Mouse (Mus musculus): ENCODE results near the gene Il11ra1. TPM values are rescaled to one million over a fixed set of nuclear protein-coding genes. Genes with fewer than 3 reads are reported as not detected.
"Not testable (repeated sequence)": the region's sequence is repeated elsewhere in the genome, so short reads cannot be mapped to it uniquely, and the experiment has no call there.

Gene Il11ra1
- polyA plus RNA-seq, 1 experiment = 36.8 TPM

DNA sequence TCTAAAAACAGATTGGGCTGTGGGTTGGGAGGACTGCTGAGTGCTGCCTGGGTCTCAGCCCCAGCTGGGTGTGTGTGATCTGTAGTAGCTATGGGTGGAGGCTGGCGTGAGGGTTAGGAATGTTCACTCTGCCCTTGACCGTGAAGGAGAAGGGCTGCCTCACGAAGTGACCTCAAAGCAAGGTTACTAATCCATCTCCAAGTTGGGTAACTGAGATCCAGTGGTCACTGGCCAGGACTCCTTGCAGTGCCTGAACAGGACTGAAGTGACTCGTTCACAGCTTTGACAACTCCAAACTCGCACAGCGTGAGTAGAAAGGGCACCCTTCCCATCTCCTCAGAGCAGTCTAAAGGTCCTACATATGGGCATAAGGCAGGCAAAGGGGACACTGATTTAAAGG is 20.9 kb upstream of the Il11ra1 start:
- TF ChIP-seq POLR2A (IDR thresholded peaks at IDR 0.05; ENCODE audit: borderline replicate concordance, low read depth, low read length) (no peak), CTCF (IDR thresholded peaks at IDR 0.05; ENCODE audit: low read depth, low read length) (no peak)
- Histone ChIP-seq H3K4me1 (ENCODE audit: control insufficient read depth, insufficient read depth, low read length) (no peaks in the 10 kb centered on the region), H3K27ac (ENCODE audit: insufficient read depth, low read depth, low read length) (no peak overlapping the region), H3K4me3 (ENCODE audit: insufficient read depth, low read length) (no peak overlapping the region)

GRCm38 (mm10) chr4:41679291-41679690 is 20.5 kb upstream of the Il11ra1 start:
- Histone ChIP-seq H3K27ac (ENCODE audit: insufficient read depth, low read depth, low read length) (no peak overlapping the region), H3K4me1 (ENCODE audit: control insufficient read depth, insufficient read depth, low read length) (no peaks in the 10 kb centered on the region), H3K4me3 (ENCODE audit: insufficient read depth, low read length) (no peak overlapping the region)
- TF ChIP-seq POLR2A (IDR thresholded peaks at IDR 0.05; ENCODE audit: borderline replicate concordance, low read depth, low read length) (no peak), CTCF (IDR thresholded peaks at IDR 0.05; ENCODE audit: low read depth, low read length) (no peak)

- Histone ChIP-seq H3K4me1 (ENCODE audit: control insufficient read depth, insufficient read depth, low read length) (no peaks in the 10 kb centered on the region), H3K4me3 (ENCODE audit: insufficient read depth, low read length) (no peak overlapping the region), H3K27ac (ENCODE audit: insufficient read depth, low read depth, low read length) (no peak overlapping the region)
- TF ChIP-seq POLR2A (IDR thresholded peaks at IDR 0.05; ENCODE audit: borderline replicate concordance, low read depth, low read length) (no peak), CTCF (IDR thresholded peaks at IDR 0.05; ENCODE audit: low read depth, low read length) (no peak)
Measured at GRCm38 (mm10) chr4:41681176-41681575, 18.6 kb upstream of the Il11ra1 start.

- TF ChIP-seq POLR2A (IDR thresholded peaks at IDR 0.05; ENCODE audit: borderline replicate concordance, low read depth, low read length) (no peak), CTCF (IDR thresholded peaks at IDR 0.05; ENCODE audit: low read depth, low read length) (no peak)
- H3K4me3 ChIP-seq (ENCODE audit: insufficient read depth, low read length) = no peak overlapping the region
- H3K27ac ChIP-seq (ENCODE audit: insufficient read depth, low read depth, low read length) = no peak overlapping the region
- H3K4me1 ChIP-seq (ENCODE audit: control insufficient read depth, insufficient read depth, low read length) = no peaks in the 10 kb centered on the region
Measured at GRCm38 (mm10) chr4:41681947-41682346, 17.8 kb upstream of the Il11ra1 start.

DNA sequence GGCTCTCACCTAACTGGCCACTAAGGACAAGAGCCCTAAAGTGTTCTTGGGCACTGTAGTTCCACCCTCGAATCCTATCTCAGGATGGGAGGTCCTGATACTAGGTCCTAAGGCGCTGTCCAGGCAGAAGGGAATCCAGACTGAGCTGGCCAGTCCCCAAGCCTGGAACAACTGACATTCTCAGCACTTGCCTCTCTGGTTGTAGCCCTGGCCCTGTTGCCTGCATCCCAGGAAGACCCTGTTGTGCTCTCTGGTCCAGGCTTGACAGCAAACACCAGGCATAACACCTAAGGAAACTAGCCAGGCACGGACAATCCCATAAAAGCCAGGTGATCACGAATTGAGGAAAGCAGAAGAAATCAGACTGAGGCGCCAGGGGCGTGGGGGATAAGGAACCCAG is 17.0 kb upstream of the Il11ra1 start:
- TF ChIP-seq POLR2A (IDR thresholded peaks at IDR 0.05; ENCODE audit: borderline replicate concordance, low read depth, low read length) = no peak
- no peak for TF ChIP-seq CTCF (IDR thresholded peaks at IDR 0.05; ENCODE audit: low read depth, low read length)
- H3K4me1 ChIP-seq (ENCODE audit: control insufficient read depth, insufficient read depth, low read length) = no peaks in the 10 kb centered on the region
- no peak overlapping the region for H3K4me3 ChIP-seq (ENCODE audit: insufficient read depth, low read length)
- no peak overlapping the region for H3K27ac ChIP-seq (ENCODE audit: insufficient read depth, low read depth, low read length)

- not testable (repeated sequence) for H3K4me1 ChIP-seq (ENCODE audit: control insufficient read depth, insufficient read depth, low read length); H3K27ac ChIP-seq (ENCODE audit: insufficient read depth, low read depth, low read length); H3K4me3 ChIP-seq (ENCODE audit: insufficient read depth, low read length)
Measured at GRCm38 (mm10) chr4:41683303-41683702, 16.5 kb upstream of the Il11ra1 start.

DNA sequence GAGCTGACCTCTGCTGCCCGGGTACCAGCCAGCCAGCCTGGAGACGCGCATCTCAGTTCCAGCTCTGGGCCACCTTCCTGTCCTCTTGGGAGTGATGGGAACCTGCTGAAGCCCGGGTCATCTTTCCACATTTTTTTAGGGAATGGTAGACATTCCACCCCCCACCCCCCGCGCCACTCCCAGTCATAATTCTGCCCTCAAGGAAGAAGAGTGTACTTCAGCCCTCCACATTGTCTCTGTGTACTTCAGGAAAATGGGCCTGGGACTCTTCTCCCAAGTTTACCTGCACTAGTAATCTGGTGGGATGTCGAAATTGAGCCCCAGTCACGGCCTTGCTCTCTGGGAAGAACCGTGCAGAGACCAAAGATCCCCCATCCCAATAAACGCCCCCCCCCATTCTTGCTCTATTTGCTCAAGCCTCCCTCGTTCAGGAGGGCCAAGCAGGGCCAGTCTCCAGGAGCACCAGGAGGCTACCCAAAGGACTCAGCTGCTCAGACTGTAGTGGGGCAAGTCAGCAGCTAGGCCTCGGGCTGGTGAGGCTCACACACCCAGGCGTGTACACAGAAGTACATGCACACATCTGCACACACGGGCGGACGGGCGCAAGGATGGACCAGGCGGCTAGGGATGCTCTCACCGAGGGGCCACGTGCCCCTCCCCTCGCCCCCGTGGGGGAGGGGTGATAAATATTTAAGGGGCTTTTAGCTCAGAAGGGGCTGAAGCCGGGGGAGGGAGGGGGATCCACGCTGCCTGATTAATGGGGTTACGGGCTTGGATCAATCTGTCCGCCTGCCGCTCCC is 15.5 kb upstream of the Il11ra1 start:
- H3K27ac ChIP-seq (ENCODE audit: insufficient read depth, low read depth, low read length); H3K4me3 ChIP-seq (ENCODE audit: insufficient read depth, low read length); H3K4me1 ChIP-seq (ENCODE audit: control insufficient read depth, insufficient read depth, low read length): not testable (repeated sequence)

GRCm38 (mm10) chr4:41684931-41685453 is 14.8 kb upstream of the Il11ra1 start:
- not testable (repeated sequence) for H3K27ac ChIP-seq (ENCODE audit: insufficient read depth, low read depth, low read length); H3K4me3 ChIP-seq (ENCODE audit: insufficient read depth, low read length); H3K4me1 ChIP-seq (ENCODE audit: control insufficient read depth, insufficient read depth, low read length)

DNA sequence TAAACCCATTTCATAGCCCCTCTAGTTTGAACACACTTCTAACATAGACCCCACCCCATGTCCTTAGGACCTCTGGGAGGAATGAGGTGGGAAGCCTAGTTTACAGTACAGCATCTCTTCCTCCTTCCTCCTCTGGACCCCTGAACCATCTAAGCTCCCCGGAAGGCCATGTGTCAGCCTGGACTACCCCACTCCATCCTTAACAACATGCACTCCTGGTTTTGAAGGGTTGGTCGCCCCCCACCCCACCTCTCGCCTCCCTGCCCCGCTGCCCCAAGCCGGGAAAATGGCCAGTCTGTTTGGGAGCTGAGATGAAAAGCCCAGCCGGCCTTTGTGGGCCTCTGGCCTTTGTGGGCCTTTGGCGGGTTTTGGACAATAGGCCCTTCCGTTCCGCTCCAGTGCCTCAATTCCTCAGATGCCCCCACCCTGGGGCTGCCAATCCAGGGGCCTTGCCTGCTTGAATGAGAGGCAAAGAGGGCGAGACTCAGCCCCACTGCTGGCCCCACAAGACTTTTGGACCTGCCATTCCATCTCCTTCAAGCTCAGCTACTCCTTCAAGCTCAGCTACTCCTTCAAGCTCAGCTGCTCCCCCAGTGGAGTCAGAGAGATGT is 13.8 kb upstream of the Il11ra1 start:
- not testable (repeated sequence) for H3K27ac ChIP-seq (ENCODE audit: insufficient read depth, low read depth, low read length); H3K4me3 ChIP-seq (ENCODE audit: insufficient read depth, low read length); H3K4me1 ChIP-seq (ENCODE audit: control insufficient read depth, insufficient read depth, low read length)

DNA sequence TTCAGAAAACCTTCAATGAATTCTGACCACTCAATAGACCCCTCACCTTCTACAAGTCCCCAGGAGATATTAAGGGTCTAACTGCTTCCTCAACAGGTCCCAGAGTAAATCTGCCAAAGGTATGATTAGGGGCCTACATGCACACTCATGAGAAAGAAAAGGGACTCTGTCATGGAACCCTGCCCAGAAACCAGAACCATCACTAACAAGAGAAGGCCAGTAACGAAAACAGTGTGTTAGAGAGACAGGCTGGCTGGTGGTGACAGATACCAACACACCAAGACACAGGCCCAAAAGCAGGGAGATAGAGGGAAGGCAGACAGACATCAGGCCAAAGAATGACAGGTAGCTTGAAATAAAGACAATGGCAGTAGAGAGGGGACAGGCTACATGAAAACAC is 11.2 kb upstream of the Il11ra1 start:
- H3K27ac ChIP-seq (ENCODE audit: insufficient read depth, low read depth, low read length); H3K4me1 ChIP-seq (ENCODE audit: control insufficient read depth, insufficient read depth, low read length); H3K4me3 ChIP-seq (ENCODE audit: insufficient read depth, low read length): not testable (repeated sequence)

DNA sequence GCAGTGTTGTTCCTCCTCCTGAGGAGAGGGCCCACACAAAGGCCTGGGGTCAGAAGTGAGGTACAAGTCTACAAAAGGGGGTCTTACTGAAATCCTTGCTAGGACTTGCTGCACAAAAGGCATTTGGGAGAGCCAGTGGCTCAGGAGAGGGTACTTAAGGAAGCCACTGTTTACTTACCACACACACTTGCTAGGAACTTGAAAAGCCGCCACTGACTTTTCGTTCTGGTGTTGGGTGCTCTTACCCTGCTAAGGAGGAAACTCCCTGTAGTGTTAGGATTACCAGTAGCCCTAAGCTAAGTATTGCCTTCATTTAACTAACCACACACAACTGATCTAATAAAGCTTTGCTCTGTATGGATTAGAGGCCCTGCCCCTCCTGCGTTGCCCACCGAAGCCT is 9.8 kb upstream of the Il11ra1 start:
- H3K4me3 ChIP-seq (ENCODE audit: insufficient read depth, low read length); H3K4me1 ChIP-seq (ENCODE audit: control insufficient read depth, insufficient read depth, low read length); H3K27ac ChIP-seq (ENCODE audit: insufficient read depth, low read depth, low read length): not testable (repeated sequence)

DNA sequence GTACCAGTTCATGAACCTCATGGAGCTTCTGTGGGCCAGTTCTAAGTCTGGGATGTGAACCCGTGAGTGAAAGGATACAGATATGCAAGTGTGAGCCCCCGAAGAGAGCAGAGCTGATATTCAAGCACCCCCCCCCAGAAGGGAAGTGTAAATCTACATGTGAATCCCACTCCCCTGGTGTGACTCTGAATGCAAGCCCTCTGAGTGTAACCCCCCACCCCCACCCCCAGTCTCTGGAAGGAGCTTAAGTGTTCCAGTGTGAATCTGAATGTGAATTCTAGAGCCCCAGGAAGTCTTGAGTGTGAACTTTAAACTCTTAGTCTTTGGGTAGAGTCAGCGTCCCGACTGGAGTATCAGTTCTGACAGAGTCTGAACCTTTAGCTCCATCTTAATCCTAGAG is 6.3 kb upstream of the Il11ra1 start:
- H3K4me1 ChIP-seq (ENCODE audit: control insufficient read depth, insufficient read depth, low read length); H3K27ac ChIP-seq (ENCODE audit: insufficient read depth, low read depth, low read length); H3K4me3 ChIP-seq (ENCODE audit: insufficient read depth, low read length): not testable (repeated sequence)

- H3K27ac ChIP-seq (ENCODE audit: insufficient read depth, low read depth, low read length); H3K4me1 ChIP-seq (ENCODE audit: control insufficient read depth, insufficient read depth, low read length); H3K4me3 ChIP-seq (ENCODE audit: insufficient read depth, low read length): not testable (repeated sequence)
Measured at GRCm38 (mm10) chr4:41695800-41696199, 4.0 kb upstream of the Il11ra1 start.

GRCm38 (mm10) chr4:41696452-41696851 is 3.3 kb upstream of the Il11ra1 start:
- H3K4me3 ChIP-seq (ENCODE audit: insufficient read depth, low read length) = 0 out of 2 replicates have a peak overlapping the region, but pooled peaks have one; percentile 14
- H3K4me1 ChIP-seq (ENCODE audit: control insufficient read depth, insufficient read depth, low read length); H3K27ac ChIP-seq (ENCODE audit: insufficient read depth, low read depth, low read length): not testable (repeated sequence)
